Mouse (Mus musculus) frontal cortex, postnatal 10 days (tissue): ENCODE data around the gene Antxr1.

Experiments
- DNase-seq, 2 experiments: peaks; one replicate each; pipeline ENCODE4 v3.0.0; 2022; ENCODE audit warnings: low spot score in 2 of 2, mixed read lengths in 1 of 2

Antxr1 gene

DNA sequence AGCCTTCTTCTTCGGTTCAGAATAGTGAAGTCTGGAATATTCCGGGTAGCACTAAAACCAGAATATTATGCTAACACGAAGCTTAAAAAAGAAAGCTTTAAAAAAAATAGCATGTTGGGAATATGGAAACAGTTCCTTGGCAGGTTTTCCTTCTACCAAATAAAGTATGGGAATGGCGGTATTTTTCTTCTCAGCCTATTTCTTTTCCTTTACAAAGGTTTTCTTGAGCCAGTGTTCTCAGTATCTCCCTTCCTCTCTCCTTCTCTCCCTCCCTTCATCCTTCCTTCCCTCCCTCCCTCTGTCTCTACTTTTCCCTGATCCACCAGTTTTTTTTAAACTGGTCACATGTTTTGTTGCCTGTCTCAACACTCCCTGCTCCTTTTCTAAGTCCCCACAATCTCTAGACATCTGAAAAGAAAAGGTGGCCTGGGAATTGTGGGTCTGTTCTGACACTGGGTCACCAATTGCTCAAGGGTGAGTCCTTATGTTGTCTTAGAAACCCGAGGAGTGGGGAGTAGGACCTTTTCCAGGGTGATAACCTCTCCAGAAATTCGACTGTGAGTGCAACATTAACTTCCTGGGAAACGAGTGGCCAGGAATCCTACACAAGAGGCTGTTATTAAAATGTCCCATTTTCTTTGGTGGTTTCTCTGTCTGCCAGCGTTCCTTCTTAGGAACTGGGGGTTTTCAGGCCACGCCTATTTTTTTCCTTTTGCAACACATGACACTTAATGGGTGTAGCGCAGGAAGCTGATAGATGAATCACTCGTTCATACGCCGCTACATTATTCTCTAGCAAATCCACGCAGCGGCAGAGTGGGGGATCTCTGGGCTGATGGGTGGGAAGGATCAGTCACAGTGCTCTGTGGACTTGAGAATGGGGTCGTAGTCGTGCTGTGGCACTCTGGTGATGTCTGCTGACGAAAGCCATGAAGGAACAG is 42.4 kb downstream of the Antxr1 start:
- DNase-seq: no peak

DNA sequence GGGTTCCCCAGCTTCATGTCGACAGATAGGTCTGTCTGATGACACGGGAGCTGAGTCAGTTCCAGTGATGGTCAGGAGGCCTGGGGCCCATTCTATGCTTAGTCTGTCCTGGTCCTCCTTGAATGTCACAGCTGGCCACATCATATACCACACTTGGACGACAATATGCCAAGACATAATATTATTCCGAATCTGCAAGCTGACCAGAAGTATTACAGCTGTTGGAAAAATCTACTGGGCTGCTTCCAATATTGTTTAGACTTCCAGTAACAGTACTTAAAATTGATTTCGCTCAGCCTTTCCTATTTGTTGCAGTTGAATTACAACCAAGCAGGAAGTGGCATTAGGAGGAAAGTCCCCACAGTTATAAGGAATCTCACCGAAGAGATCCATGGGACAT is 48.4 kb downstream of the Antxr1 start:
- DNase-seq: no peak

DNA sequence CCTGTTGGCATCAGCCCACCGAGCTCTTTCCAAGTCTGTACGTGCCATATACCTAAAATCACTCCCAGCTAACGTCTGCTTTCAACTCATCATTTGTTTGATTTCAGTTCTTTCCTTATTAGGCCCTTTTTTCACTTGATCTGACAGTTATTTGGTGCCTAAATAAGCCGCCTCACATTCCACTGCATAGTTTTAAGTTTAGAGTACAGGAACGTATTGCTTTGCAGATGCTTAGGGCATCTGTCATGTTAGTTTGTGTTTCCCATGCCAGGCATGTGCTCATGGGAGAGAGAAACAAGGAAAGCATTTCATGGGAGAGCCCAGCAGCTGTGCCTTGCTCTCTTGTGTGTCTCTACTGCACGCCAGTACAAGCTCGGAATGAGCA is 50.3 kb downstream of the Antxr1 start:
- DNase-seq: no peak

DNA sequence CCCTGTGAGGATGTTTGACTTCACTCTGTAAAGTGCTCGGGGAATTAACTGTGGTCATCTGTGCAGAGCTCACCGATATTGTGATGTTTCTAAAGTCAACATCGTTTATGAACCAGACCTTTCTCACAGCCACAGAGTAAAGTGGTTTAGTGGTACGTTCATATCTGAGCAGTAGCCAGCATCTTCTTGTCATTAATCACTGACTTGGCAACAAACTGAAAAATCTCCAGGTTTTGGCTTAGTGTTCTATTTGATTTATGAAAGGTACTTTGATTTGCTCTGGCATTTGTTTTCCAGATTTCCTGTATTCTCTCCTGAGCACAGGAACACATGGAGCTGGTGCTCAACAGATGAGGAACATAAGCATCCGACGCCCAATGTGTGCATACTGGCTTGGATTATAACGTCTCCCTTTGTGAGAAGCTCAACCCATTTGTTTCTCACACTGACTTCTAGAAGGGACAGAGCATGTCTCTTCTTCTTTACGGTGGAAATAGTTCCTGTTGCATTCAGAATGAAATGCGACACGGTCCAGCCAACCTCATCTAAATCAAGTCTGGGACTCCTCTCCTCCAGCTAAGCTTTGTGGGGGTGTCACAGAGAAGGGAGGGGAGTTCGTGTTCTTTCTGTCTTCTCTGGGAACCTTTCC is 50.8 kb downstream of the Antxr1 start:
- DNase-seq: no peak

DNA sequence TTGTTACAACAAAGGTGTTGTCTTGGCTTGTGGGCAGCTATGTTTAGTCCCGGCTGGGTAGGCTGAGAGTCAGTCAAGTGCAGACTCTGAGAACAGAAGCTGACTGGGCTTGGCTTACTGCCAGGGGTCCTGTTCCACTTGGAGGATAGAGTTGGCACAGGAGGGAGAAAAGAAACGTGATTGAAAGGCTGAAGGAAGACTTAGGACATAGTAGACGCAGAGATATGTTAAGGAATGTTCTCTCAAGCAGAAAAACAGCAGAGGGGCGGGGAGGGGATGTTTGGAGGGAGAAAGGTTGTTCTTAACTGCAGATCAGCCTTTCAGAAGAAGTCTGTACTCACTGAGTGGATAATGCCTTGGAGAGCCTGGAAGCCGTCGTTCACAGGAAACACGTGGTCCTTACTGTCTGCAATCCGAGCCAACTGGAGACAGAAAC is 53.3 kb downstream of the Antxr1 start:
- no peak for DNase-seq

DNA sequence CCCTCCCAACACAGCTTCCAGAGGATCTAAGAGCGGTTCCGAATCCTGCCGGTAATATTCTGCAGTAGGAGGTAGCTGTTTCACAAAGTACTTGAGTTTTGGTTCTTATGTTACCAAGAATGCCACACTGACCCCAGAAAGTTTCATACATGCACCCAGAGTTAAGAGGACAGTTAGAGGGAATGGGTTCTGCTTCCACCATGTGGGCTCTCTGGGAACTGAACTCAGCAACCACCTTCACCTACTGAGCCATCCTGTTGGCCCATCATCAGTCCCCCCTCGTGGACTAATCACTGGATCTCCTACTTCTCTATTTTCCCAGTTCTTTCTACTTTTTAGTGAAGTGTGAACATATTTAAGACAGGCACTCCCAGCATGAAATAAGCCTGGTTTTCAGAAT is 53.9 kb downstream of the Antxr1 start:
- no peak for DNase-seq

DNA sequence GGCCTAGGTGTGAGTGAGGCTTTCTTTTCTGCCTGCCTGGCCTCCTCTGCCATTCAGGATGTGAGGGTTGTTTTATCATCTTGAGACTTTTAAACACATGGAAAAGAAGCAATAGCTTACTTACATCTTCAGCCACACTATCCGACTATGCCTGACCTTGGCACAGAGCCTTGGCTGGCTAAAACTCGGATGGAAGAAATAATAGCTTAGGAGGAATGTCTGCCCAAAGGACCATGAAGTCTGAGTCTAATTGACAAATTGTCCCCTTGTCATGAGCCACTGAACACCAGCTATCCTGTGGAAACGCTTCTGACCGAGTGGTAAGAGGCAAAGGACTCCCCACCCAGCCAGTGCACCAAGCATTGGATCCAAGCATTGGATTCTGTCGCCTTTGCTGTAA is 57.5 kb downstream of the Antxr1 start:
- no peak for DNase-seq

DNA sequence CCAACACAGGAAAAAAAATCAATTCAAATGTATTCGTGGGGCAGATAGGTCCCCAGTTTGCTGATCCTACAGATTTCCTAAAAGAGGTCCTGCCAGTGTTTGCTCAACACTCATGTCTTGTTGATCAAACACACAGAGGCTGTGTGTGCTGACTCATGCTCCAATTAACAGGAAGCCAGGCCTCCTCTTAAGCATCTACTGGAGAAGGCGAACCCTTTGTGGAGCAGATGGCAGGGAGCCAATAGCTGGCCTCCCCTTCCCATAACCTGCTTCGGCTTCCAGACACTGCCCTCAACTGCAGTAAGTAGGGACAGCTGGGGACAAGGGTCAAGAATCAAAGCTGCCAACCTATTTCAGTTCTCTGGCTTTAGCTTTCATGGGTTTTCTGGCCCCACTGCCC is 58.1 kb downstream of the Antxr1 start:
- peak in 1 of 2 experiments; percentile 33 for DNase-seq

DNA sequence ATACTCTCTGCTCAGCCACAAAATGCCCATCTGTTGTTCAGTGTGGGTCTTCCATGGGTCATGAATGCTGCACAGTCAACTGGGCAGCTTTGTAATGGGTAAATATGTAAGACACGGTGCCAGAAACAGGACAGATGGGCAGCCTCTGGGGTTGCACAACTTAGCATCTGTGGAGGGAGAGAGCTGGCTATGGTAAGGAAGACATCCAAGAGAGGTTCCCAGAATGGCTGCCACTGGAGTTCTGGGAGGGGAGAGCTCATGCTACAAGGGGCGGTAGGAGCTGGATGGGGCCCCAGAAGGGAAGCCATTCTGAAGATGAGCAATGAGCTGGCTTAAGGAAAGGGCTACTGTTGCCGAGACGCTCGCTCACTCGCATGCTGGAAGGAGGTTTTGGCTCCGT is 58.7 kb downstream of the Antxr1 start:
- DNase-seq: no peak

DNA sequence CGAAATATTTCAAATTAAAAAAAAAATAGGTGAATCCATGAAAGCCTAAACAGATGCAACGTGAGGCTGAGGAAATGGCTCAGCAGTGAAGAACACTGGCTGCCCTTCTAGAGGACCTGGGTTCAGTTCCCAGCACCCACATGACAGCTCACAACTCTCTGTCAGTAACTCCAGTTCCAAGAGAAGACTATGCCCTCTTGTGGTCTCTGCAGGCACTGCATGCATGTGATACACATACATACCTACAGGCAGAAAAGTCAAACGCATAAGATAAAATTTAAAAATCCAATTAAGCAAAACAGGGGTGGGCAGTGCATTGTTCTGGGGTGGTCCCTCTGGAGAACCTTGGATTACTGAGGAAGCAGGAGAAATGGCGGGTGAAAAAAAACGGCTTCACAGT is 60.8 kb downstream of the Antxr1 start:
- DNase-seq: no peak

DNA sequence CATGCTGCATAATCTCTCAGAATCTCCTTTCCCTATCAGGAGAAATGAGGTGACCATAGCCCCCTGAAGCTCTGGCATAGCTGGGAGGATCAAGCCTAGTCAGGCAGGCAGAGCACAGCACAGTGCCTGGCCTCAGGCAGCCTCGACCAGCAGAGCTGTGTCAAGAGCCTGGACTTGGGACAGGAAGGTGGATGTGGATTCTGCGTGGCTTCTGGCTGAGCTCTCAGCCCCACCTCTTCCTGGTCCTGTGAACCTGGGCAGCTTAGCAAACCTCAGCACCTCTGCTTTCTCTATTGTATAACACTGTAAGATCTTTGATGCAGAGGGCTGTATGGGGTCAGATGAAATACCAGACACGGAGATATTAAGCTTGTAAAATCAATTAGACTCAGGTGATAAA is 61.8 kb downstream of the Antxr1 start:
- DNase-seq: no peak

DNA sequence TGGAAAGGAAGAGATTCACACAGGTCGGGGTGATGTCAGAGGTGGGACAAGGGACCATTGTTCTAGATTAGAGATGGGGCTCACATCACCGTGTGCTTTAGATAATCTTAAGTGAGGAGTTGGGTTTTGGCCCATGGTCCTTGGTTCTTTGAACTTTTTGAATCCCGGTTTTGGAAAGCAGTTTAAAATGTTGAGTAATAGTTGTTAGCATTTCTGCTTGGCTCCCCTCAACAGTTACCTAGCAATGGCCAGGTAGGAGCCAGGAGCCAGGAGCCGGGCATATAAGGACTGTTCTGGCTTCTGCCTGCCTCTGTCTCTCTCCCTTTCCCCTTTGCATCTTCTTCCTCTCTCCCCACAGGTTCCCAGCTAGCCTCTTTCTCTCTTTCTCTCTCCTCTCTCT is 62.5 kb downstream of the Antxr1 start:
- DNase-seq: no peak

DNA sequence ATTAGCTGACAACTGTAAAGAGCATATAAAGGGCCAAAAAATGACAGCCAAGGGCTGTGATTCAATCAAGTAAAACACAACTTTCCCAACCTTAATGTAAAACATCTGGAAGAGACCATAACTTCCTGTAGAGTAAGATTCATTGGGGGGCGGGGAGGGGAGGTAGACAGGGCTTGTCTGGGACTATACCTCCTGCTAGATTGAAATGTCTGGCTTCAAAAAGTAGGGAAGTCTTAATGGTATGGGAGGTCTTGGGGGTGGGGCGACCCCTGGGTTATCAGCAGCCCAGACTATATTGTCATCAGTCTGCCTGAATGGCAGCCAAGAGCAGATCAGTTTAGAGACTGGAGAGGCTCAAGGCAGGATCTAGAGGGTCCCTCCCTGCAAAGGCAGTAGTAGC is 63.4 kb downstream of the Antxr1 start:
- DNase-seq: no peak

DNA sequence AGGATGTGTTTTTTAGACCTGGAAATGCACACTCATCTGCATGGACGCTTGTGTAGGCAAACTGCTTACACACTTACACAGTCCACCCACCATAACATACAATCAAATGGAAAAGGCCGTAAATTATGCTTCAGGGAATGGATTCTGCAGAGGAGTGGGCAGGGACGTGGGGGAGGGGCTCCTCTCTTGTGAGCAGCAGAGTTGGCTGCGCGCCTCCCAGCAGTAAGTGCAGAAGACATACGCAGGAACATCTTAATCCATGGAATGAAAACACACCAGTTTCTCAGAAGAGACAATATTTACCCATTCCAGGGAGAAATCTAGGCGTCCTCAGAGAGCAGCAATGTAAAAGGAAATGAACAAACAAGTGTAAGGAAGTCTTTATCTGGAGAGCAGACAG is 65.2 kb downstream of the Antxr1 start:
- peak in 1 of 2 experiments; percentile 40 for DNase-seq

DNA sequence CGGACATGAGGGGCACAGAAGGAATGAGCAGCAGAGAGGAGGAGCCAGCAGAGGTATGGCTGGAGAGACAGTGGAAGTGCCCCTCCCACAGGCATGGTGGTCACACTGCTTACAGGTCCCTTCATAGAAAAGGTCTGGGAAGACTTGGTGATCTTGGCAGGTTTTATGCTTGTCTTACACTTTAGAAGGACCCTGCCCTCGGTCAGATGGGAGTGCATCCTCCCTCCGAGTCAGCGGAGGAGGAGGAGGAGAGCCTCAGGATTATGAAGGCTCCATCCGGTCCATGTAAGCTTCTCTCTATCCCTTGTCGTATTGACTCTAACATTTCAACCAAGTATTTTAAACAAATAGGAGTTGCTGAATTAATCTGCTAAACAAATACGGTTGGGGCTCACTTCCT is 65.7 kb downstream of the Antxr1 start:
- DNase-seq: no peak

DNA sequence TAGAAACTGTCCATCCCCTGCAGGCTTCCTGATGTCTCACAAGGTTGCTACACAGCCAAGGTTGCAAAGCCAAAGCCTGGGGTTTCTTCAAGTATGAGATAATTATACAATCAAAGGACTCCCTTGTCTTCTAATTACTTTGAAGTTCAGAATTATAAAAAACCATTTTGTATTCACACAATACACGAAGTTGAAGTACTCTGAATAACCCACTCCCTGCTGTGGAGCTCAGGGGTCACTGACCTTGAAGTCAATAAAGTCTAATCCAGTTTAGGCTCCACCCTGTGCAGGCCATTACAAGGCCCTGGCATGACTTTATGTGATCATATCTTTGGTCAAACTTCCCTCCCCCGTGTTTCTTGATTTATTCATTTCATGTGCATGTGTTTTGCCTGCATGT is 73.0 kb downstream of the Antxr1 start:
- no peak for DNase-seq

DNA sequence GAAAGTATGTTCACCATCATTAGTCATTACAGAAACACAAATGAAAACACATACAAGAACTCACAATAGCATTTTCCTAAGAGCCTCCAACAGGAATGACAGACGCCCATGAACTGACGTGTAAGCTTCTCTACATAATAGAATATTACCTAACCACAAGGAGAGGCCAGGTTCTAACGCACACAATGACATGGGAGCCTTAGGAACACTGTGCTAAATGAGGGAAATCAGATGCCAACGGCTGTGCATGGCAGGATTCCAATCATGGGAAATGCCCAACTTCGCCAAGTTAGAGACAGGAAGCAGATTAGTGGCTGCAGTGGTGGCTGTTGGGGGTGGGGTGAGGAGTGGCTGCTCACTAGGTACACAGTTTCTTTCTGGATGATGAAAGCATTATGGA is 76.6 kb downstream of the Antxr1 start:
- no peak for DNase-seq

DNA sequence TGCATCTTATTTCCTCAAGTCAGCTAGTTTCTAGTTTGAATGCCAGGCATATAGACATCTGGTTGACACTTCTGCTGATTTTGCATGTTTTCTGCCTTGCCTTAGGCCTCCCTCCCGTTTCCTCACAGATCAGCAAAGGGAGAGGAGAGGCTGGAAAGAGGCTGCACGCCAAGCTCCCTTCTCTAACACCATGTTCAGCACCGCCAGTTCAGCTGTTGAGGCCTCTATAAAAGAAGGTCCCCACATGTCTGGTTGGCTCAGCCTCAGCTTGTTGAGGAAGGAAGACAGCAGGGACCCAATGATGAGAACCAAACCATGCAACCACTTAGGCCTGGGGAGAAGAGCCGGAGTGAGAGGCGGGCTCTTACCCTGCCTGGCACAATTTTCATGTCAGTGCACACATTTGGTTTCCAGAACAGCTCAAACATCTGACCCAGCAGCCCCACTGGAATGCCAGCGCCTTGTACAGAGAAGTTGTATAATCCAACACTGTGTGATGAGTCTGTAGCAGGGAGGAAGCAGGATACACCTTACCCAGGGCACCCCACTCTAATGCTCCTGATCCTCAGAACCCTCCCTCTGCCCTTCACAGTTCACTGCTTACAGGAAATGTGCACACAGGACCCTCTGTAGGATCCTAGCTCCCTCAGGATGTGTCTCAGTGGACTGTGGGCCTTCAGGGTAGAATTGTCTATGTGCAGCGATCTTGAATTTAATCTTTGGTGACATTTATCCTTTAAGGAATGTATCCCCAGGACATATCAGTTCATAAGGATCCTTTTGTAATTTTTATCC is 77.4 kb downstream of the Antxr1 start:
- DNase-seq: peak; percentile 28 to 30

DNA sequence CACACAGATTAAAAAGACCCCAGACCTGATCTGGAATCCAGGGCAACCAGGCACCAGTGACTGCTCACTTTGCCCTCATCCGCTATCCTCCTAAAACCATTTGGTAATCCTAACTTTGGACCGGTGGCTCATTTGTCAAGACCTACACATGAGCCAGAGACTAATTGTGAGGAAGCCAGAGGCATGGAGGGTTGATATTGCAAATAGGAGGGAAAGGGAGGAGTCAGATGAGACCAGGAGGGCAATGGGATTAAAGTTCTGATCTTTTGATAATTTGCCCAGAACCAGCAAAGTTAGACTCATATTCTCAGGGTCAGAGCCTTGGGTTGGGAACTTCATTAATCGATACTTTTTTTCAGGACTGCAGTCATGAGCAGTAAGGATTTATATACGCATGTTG is 78.2 kb downstream of the Antxr1 start:
- DNase-seq: no peak

DNA sequence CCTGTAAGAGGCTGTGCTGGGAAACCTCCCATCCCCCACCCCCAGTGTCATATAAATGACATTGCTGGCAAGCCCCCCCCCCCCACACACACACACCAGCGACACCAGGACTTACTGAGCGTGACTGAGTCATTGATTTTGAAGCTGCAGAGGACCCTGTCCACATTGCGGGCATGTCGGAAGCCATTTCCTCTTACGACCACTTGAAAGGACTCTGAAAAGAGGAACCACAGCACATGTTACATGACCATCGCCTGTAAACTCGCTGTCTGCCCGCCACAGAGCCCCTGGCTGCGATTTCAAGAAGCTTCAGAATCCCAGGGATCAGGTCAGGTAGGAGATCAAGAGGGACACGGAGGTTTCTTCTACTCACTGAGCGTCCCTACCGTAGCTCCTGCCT is 80.0 kb downstream of the Antxr1 start:
- DNase-seq: no peak

DNA sequence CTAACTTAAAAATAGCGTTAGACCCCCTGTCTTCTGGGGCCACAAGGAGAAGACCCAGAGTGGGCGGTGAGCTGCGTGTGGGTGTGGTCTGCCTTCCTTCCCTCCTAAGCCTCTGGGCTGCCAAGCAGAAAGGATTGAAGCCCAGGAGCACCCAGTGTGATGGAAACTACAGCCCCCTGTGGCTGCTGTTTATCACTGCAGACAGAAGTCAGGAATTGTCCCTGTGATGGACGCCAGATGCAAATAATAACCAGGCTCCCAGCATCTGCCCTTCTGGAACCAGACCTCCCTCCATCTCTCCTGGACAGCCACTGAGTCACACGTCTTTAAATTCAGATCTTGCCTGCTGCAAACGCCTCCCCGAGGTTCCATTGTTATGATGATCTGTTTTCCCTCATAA is 80.9 kb downstream of the Antxr1 start:
- DNase-seq: no peak

DNA sequence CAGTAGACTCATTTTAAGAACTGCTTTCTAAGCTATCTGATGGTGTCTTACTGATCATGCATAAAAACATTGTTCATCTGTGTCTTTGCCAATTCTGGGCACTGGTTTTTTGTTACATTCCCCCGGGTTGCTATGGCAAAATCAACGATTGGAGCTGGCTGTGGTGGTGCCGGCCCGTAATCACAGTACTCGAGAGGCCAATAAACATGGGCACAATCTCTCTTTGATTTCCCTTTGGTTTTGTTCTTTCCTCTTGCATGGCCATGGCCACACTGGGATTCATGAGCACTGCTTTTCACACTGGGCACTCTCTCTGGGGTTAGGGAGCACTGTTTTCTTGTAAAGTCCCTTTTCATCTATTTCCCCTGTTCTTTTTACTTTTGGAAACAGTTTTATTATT is 83.9 kb downstream of the Antxr1 start:
- no peak for DNase-seq

DNA sequence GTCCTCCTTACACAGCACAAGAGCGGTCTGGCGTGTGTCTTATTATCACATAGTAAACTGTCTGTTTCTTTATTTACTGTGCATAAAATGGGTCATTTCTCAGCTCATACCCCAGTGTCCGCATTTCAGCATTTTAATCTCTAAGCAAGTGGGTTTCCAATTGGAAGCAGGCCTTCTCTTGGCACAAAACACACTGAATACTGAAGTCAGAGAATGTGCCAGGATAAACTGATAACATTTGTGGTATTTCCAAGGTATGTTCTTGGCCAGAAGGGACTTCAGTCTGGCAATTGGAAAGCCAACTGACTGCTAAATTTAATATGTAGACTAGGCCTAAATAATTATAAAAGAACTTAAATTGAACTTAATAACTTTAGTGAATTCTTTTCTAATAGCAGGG is 84.9 kb downstream of the Antxr1 start:
- no peak for DNase-seq
